Mouse (Mus musculus) olfactory bulb, adult 2 months (tissue): ENCODE results near the gene Adar.

Experiments
- CTCF ChIP-seq: fragments of 200-500 bp; IDR thresholded peaks from 2 replicates; pipeline ENCODE4 v1.5.1; 2012; ENCODE audit warnings: low read depth, mild to moderate bottlenecking, low read length, moderate library complexity; ENCODE audit not compliant: insufficient read depth
- POLR2A ChIP-seq: fragments of 200-500 bp; IDR thresholded peaks from 2 replicates; pipeline ENCODE4 v1.6.1; 2012; ENCODE audit warnings: mild to moderate bottlenecking, low read depth, low read length, moderate library complexity; ENCODE audit not compliant: insufficient read depth

DNA sequence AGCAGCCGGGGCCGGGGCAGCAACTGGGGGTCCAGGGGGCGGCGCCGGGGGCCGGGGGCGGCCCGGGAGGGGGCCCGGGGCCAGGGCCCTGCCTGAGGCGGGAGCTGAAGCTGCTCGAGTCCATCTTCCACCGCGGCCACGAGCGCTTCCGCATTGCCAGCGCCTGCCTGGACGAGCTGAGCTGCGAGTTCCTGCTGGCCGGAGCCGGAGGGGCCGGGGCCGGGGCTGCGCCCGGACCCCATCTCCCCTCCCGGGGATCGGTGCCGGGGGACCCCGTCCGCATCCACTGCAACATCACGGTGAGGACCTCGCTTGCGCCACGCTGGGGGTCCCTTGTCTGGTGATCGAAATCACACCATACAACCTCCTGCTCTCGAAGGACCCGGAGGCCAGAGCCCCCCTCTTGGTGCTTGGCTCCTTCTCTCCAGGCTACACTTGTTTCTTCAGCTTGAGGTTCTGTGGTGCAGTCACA, 59.0 kb downstream of the Adar start:
- TF ChIP-seq POLR2A (no peak), CTCF (no peak)
